Mouse (Mus musculus): ENCODE data around the gene Nfkb1.

DNA sequence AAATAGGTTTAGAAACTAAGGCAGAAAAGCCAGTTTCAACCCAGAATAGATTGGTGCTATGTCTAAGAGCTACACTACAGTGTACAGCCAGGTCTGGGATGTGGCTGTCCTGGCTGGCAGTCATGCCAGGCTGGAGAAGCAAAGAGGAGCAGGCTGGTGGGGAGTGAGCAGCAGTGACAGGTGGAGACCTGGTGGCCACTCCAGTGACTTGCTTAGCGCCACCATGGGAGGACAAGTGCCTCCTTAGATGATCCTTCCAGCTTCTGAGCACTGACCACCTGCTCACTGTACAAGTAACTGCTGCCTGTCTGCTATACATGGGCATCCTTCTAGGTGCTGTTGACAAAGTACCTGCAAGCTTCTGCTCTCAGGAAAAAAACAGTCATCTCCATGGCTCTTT is 44.7 kb downstream of the Nfkb1 start:
- TF ChIP-seq CTCF (conservative IDR thresholded peaks at IDR 0.05; ENCODE audit: low read length) (no peak), NANOG (IDR thresholded peaks at IDR 0.05; ENCODE audit: borderline replicate concordance, low read length) (no peak), POU5F1 (IDR thresholded peaks at IDR 0.05; ENCODE audit: borderline replicate concordance, low read length) (no peak)
